Mouse (Mus musculus) retina, postnatal 7 days (tissue): Measurements from ENCODE around the gene Arhgap18.

ENCODE experiments used
- DNase-seq: peaks from one replicate; pipeline ENCODE4 v3.0.0-alpha.2; 2012; ENCODE audit warnings: low read depth, low spot score

Gene Arhgap18

DNA sequence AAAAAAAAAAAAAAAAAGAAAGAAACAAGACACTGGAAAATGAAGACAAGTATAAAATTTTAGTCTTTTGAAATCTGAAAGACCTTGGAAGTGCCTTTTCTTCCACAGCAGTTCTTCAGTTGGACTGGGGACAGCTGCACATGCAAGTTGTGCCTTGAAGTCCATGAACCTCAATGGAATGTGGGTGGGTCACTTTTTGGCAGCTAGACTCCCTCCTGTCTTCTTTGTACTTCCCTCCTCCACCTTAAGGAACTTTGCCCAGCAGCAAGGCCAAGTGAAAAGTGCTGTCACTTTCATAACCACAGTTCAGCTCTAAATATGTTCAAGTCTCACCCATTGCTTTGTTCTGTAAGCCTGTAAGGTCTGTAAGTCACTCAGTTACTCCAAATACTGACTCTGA is 23.2 kb downstream of the Arhgap18 start:
- DNase-seq, result no peak

DNA sequence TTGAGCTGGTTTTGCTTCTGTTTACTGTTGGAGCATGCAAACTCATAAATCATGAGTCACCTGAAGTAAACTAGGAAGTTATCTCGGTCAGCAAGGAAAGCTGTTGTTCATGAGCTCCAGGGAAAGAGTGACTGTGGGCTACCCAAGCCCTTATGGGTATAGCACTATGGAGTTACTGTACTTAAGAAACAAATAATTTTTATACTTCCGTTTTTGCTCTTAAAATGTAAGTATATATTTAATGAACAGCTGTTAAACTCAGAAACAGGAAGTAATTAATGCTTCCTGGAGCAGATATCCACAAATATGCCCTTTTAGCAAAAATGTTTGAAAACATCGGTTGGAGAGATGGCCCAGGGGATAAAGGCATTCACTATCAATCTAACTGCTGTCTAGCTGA is 27.4 kb downstream of the Arhgap18 start:
- DNase-seq, result no peak

DNA sequence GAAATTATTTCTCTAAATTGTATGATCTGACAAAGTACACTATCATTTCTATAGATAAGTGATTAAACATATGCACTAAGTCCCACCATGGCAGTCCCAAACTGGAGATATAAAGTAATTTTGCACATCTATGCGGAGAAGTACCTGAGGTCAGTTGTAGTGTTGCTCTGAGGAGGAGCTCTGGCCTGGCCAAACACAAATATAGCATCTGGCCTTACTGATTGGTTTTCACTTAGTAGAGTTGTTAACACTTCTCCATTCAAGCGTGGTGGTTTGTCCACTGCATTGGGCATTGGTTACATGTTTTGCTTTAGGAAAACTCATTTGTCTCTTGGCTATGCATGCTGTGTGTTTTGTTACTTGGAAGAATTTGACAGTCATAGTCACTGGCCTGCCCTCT is 36.5 kb downstream of the Arhgap18 start:
- DNase-seq, result no peak

DNA sequence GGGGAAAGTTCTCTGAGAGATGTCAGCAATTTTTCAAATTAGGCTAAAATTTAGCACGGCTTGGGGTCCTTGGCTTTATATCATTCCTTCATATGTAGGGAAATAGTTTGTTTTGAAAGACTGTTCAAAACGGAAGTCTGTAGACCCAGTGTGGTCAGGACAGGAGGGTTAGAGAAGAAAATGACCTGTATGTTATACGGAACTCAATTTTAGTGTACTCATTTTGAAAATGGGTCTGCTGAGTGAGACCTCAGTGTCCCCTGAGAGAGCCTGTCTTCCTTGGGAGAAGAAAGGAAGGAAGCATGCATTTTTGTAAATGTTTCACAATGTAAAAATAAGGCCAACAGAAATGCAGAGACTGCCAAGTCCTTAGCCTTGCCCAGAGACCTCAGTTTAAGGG is 38.6 kb downstream of the Arhgap18 start:
- DNase-seq, result no peak

DNA sequence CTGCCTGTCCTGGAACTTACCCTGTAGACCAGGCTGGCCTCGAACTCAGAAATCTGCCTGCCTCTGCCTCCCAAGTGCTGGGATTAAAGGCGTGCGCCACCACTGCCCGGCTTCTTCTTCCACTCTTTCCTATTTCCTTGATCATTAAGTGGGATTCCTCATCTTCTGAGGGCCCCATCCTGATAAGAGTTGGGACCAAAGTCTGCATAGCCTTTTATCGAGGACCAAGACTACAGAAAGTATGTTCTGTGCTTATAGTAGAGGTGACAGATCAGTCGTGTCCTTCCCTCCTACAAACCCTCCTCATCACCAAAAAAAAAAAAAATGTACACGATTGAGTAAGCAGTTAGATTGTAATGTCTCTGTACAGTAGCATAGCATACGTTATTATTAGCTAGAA is 39.8 kb downstream of the Arhgap18 start:
- no peak for DNase-seq

DNA sequence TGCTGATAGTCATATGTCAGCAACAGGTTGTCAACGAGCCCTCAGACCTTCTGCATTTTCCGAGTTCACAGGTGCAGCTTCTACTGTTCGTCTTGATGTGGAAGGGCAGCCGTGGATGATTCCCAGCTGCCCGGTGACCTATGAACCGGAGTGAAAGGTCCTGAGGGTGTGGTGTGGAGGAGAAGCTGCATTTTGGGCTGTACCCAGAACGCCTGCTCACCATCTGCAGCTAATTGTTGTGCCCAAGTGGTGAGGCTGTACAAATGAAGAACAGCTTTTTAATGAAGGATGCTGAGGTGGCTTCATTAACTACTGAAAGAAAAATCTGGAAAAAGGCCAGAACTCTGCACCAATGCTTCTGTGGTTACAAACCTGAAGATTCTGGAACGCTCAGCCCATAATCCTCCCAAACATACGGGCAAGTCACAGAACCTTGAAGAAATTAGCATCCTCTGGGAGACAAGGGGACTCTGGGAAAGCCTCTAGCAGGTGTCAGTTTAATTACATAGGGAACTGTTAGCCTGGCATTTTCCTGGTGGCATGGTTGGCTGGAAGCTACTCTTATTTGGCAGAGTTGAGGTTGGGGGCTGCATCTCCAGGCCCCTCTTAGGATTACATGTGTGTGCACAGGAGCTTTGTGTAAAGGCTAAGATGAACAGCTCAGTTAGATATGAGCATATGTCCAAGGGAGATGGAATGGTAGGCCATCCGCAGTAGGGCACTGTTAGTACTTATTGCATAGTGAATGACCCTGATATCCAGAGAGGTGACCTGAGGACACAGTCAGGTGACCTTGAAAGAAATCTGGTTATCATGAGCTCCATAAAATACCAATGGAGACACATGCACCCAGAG is 43.4 kb downstream of the Arhgap18 start:
- no peak for DNase-seq

DNA sequence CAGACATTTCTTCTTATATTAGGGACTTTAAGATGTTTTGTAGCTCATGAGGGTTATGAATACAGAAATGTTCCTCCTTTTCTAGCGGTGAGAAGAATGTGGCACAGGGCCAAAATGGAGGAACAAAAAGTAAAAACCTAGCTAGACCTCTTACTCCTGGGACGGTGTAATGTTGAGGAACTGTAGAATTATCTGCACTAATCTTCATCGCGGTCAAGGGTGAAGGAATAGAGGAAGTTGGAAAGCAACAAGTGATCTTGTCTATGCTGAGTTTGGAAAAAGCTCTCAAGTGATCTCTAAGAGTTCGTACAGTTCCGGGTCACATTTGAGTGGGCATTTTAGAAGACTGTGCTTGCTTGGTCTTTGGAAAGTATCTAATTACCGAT is 44.1 kb downstream of the Arhgap18 start:
- DNase-seq, result no peak

DNA sequence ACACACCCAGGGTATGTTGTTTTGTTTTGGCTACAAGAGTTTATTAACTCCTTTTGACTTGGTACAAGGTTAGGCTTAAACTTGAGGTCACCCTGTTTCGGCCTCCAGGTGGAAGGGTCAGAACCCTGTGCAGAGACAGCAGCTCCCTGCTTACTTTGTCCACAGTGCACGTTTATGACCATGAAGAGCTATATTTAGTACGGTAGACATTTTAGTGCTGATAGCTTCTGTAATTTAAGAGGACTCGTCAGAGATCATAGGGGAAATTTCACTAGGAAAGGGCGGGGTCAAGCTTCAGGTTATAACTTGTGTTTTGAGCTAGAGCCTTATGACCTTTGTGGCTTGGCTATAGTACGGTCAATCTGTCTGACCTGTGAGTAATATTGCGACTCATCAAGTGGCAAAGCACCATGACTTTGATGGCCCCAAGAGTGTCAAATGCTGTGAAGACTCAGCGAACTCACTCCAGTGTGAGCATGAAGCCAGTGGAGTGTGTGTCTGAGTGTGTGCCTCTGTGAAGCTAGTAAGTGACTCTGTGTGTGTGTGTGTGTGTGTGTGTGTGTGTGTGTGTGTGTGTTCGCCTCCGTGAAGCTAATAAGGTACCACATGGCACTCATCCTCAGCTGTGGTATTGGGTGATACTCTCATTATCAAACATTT is 45.7 kb downstream of the Arhgap18 start:
- no peak for DNase-seq

DNA sequence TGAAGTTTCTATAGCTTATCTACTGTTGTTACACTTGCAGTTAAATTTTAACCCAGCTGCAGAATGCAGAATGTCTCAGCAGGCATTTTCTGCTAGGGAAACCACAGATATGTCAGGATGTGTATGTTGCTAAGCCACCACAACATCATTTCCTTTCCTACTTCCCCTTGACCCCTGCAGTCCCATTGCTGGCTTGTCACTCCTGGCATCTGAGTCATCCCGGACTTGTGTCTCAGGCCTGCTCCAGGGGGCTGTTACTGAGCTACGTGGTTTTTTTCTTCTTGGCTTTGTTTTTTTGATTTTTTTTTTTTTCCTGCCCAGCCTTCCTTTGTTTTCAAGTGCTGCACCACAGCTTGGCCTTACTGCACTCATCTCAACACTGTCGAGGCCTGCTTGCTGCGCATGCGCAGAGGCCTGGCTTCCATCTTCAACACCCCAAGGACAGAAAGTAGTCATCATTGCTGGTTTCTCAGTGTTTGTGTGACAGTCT is 46.4 kb downstream of the Arhgap18 start:
- DNase-seq, result no peak

DNA sequence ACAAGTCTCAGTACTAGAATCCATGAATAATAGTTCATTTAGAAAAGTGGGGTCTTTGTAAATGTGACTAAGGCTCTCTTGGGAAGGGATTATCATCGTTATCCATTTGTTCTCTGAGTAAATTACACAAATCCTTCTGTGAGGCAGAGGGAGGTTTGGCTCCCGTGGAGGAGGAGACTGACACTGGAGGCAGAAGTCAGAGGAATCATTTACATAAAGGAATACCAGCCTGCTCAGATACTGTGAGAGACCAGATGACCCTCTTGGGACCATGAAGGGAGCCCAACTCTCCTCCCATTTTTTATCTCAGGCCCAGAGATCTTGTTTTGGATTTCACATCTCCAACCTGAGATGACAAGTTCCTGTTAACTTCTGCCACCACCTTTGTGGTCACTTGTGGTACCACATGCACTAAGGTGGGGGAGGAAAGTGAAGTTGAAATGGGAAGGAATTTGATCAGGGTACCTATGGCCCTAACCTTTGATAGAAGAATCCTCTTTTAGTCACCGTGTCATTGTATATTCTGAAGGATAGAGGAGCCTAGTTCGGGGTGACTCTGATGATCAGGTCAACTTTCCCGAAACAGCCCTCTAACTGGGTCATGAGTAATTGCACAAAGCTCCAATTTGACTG is 51.2 kb downstream of the Arhgap18 start:
- no peak for DNase-seq

DNA sequence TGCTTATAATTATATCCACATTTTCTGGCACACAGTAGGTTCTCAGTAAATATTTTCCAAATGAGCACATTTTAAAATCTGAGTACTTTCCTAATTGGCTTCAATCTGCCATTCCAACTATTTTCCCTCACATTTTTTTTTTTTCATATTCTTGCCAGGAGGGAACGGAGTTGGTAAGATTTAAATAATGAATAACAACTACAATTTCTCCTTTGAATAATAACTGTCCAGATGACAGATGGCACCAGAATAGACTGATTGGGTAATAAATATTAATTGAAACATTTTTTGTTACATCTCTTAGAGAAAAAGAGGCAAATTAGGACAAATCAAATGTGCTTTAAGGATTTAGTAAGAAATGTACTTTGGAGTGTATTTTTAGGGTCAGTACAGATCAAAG is 51.8 kb downstream of the Arhgap18 start:
- no peak for DNase-seq

DNA sequence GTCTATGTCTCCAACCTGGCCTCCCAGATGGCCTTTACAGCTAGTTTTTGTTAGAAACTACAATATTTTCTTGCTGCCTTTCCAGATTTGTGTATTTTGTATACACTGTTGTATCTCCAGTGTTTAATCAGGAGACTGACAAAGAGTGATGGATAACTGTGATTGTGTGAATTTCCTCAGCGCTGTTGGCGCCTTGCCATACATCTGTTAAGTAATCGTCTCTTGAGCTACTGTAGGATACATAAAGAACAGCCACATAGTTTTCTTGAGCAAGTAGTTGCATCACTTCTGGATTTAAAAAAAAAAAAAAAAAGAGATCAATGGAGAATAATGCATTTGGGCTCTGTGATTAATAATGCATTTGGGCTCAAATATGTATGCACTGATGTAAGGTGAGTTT is 52.9 kb downstream of the Arhgap18 start:
- DNase-seq, result no peak

DNA sequence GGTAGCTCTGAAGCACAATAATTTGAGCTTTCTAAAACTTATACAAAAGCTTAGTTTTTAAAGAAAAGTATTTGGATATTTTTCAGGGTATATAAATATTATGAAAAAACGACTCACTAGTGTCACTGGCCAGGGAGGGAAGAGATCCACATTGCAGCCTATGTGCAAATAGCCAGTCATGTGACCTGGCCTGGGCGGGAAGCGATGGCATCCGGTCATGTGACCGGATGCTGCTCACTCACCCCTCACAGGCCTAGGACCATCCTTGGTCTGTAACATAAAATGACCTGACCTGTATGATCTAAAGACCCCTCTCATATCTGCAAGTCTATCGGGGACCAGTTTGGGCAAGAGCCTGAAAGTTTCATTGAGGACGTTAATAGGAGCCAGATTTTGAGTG is 56.8 kb downstream of the Arhgap18 start:
- DNase-seq, result no peak

DNA sequence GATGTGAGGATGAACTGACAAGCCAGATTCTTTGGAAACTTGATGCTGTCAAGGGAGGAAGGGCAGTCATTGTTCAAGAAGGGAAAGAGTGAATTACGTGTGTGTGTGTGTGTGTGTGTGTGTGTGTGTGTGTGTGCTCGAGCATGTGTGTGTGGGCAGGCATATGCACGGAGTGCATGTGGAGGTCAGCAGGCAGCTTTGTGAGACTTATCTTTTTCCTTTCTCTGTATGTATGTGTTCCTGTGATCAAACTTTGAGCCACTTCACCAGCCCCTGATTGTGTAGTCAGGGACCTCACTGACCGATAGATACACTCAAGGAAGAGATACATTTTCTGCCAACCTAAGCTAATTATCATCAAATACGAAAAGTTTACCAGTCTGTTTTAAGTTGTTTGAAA is 57.6 kb downstream of the Arhgap18 start:
- DNase-seq, result no peak

DNA sequence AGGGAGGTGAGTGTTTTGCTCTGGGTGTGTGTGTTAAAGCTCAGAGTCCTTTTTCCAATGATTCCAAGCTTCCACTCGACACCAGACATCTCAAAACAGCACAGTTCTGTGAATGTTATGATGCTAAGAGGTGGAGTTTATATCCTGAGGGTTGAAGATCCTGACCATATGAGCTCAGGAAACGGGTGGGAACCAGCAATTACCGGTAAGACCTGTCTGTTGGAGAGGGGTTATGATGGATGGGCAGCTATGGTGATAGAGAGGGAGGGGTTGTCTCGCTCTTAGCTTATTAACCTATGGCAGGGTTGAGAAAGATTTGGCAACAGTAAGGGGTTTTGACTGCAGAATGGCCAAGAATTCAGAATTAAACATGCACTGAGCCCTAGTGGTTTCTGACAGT is 58.1 kb downstream of the Arhgap18 start:
- DNase-seq, result no peak

DNA sequence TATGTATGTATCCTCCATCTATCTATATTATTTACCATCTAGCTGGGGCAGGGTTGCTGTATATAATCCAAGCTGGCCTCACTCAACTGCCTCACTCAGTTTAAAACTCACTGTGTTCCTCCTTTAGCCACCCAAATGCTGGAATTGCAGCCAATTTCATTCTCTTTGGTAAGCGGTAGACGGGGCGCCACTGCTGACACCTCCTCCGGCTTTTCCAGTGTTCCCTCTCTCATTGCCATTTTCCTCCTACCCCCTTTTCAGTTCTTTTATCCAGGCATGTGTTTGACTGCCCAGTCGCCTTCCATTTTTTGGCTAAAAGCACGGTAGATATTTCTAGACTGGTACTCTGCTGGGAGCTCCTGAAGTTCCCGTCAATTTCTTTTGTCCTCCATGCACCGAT is 62.4 kb downstream of the Arhgap18 start:
- DNase-seq, result no peak

DNA sequence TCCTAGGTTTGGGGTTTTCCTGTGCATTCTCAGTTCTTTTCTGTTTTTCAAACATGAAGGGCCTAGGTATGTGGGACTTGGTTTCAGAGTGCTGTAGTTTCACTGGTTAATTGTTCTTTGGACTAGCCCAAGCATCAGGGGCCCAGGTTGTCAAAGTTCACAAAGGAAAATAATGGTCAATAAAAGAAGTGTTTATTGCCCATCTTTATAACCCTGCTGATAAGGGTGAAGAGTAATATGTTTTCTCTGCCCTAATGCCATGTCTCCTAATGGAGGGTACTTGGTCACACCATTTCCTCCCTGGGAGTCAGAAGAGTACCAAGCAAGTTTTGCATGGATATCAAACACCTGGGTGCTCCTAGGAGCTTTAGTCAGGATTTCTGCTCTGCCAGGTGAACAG is 67.1 kb downstream of the Arhgap18 start:
- no peak for DNase-seq

DNA sequence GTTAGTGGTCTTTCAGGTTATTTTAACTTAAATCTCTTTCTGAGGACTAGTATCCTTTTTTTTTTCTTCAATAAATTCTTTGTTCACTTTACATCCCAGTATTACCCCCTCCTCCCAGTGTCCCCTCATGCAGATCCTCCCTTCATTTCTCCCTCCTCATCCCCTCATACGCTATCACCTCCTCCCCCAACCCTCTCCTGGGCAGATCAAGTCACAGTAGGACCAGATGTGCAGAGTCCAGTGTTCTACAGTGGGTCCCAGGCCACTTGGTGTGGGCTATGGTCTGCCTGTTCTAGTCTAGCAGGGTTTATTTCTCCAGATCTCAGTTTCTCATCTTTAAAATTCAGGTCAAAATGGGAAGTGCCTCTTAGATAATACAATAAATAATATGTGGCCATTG is 67.7 kb downstream of the Arhgap18 start:
- no peak for DNase-seq

DNA sequence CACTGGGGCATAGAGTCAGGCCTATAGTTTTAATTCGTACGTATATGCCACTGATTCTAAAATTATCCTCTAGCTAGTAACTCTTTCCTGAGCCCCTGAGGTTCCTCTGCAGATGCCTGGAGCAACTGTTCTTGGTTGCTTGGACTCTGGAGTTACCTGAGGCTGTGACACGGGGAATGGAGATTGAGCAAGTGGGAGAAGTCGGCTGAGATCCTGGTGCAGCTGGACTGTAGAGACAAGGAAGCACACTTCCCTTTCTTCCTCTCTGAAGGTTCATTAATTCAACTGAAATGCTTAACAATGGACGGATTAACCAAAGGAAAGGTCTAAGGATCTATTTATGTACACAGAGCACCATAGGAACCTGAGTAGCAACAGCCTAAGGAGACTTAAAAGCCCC is 70.8 kb downstream of the Arhgap18 start:
- no peak for DNase-seq

DNA sequence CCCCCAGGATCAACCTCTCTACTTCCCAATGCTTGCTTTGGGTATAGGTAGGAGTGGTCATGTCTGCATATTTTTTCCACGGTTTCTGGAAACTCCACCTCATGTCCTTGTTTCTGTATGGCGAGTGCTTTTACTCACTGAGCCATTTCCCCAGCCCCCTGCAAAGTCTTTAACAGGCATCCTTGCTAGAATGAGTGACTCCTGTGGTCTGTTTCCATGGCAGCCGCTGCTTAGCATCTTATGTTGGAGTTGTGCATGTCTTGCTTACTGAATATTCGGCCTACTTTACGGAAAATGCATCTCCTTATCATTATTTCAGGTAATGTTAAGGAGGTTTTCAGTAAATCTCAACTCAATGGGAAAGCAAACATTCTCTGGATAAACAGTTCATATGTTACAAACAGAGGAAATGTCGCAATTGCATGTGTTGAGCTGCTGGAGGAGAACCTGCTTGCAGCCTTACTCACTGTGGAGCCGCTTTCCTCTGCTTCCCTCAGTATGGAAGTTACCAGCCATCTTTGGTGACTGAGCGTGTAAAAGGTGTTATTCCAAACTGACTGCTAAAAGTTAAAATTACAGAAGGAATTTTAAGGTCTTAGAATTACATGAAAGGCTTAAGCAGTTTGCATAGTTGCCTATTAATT is 72.1 kb downstream of the Arhgap18 start:
- DNase-seq, result no peak

DNA sequence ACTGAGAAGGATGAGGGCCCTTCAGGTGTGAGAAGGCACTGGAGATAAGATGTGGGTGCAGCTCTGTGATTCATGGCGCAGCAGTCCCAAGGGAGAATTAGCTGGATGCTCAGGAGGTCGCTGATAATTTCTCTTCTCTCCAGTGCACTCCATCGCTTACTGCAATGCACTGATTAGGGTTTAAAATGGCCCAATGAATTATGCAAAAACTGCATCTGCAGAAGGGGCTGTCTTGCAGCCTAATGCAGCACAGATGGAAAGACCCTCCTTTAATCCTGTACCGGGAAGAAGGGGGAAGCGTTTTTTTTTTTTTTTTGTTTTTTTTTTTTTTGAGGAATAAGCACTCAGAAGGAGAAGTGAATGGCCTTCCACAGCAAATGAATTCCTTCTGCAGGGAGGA is 74.1 kb downstream of the Arhgap18 start:
- DNase-seq, result no peak

DNA sequence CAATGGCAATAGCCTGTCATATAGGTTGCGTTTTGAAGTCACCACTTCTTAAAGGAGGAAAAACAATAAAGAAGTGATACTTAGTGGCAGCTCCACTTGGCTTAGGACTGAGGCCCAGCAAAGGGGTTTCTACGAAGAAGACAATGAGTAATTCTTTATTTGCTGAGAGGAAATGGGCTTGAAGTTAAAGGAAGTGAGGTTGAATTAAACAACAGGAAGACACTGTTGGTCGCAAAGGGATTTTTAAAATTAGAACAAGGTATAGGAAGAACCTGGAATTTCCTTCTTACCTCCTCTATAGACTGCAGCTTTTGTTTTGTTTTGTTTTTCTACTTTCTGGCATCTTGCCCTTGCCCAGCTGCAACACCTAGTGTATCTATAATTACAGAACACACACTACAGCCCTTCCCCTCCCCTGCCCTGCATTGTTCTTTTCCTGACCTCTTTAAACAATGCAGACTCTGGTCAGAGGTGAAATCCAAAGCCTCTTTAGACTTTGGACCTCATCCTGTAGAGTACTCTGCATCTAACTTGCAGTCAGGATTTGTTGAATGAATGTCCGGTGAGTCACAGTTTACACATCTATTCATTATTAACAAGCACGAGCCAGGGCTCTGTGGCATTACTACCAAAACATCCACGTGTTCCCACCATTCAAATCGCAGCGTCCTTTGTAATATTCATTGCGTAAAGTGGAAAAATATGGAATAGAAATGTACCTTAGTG is 75.4 kb downstream of the Arhgap18 start:
- DNase-seq, result no peak
